Mouse (Mus musculus) ES-E14 (cell line): ENCODE data around the gene Itpk1.

Experiments used
- ZC3H11A ChIP-seq: IDR thresholded peaks from 2 replicates; pipeline ENCODE4 v1.6.1; 2012; ENCODE audit warnings: low read depth, mild to moderate bottlenecking, inconsistent platforms, low read length, borderline replicate concordance
- ZNF384 ChIP-seq: IDR thresholded peaks from 2 replicates; pipeline ENCODE4 v1.6.1; 2012; ENCODE audit warnings: low read depth, low read length, inconsistent platforms

- TF ChIP-seq ZNF384 (no peak), ZC3H11A (no peak)
Measured at GRCm38 (mm10) chr12:102596410-102596809, 108.3 kb downstream of the Itpk1 start.
